Mouse (Mus musculus) B cell, adult 2 months (primary cell): Measurements from ENCODE around the gene Prpf6.

Source experiments
- DNase-seq, 2 experiments: peaks; one replicate each; pipeline ENCODE4 v3.0.0; 2022

Gene Prpf6

GRCm38 (mm10) chr2:181689466-181690160, 97.9 kb downstream of the Prpf6 start:
- DNase-seq, result no peak

GRCm38 (mm10) chr2:181691083-181691482, 99.4 kb downstream of the Prpf6 start:
- DNase-seq, result no peak

DNA sequence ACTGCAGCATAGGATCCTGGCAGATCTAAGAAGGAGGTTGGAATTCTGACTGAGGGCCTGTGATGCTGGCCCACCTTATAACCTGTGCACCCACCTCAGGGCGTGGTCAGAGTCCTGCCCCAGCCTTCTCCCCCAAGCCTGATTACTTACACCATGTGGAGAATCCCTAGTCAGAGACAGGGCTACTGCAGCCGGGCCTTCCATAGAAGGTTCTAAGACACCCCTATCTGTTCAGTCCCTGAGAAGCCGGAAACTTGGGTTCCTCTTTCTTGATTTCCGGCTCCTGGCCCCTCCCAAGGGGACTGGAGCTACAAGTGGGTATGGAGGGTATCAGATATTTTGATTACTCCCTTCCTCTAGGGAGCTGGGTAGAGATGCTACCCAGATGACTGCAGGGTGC, 99.9 kb downstream of the Prpf6 start:
- DNase-seq, result peak; percentile 58 to 61

DNA sequence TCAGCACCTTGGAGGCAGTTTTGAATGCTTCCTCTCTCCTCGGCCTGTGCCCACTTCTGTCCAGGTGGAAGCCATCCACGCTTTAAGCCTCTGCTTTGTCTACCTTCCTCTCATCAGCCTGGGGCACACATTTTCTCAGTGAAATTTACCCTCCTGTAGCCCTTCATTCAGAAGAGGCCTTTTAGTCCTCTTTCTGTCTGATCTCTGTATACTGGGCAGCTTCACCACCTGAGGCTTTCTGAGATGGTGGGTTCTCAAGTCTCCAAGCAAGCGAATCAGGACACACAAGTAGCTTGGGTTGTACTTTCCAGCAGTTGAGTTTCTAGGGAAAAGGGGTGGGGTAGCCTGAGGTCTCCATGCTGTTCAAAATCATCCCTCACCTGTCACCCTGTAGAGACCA, 100.6 kb downstream of the Prpf6 start:
- no peak for DNase-seq

GRCm38 (mm10) chr2:181693339-181694280, 101.9 kb downstream of the Prpf6 start, which contains the start of gene Rgs19:
Gene Rgs19, minus strand, starts transcription at chr2:181693977.
- DNase-seq, result peak; percentile 93

- DNase-seq, result no peak
These were observed 102.9 kb downstream of the Prpf6 start for GRCm38 (mm10) chr2:181694581-181694980.

- DNase-seq, result no peak
These were observed 104.1 kb downstream of the Prpf6 start for GRCm38 (mm10) chr2:181695776-181696175.

GRCm38 (mm10) chr2:181696801-181697420, 105.2 kb downstream of the Prpf6 start:
- no peak for DNase-seq

DNA sequence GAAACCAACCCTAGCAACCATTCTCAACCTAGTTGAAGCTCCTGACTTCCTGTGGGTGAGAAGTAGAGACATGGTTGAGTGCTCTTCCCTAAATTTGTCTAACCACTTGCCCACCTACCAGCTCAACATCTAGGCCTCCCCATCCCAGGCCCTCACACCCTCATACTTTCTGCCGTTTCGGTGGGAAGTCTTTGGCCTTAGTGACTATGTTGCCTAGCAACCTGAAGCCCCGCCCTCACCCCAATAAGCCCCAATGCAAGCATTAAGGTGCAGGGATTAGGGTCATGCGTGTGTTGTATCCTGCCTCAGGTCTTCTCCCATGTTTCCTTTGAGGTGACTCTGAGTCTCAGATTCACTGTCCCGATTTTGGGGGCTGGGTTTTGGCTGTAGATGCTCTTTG, 106.6 kb downstream of the Prpf6 start, which contains the start of gene Lkaaear1:
Lkaaear1 (minus strand) TSS at position 202 of the 400 bp plus-strand sequence.
- DNase-seq, result peak; percentile 52 to 59
